Mouse (Mus musculus) bone marrow macrophage, adult 2 months (primary cell): ENCODE results near the gene Pid1.

Experiments used
- CTCF ChIP-seq: IDR thresholded peaks from 2 replicates; pipeline ENCODE4 v1.5.1; 2012; ENCODE audit warnings: low read depth, mild to moderate bottlenecking, low read length, moderate library complexity
- POLR2A ChIP-seq: IDR thresholded peaks from 2 replicates; pipeline ENCODE4 v1.6.1; 2012; ENCODE audit warnings: mild to moderate bottlenecking, low read depth, low read length, borderline replicate concordance

DNA sequence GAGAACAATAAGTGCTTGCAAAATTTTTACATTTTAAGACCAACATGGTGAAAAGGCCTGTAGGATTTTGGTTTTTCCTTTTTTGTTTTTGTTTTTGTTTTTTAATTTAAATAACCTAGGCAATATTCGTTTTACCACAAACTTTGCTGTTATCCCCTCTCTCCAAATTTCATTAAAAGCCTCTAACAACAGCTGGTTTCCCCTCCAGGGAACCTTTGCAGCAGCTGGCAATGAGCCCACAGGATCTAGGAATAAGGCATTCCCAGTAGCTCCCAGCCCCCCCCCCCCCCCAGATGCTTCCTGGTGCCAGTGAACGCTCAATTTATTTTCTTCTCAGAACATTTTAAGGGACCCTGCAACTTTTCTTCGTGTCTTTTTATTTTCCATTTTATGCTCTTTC, 38.7 kb downstream of the Pid1 start:
- TF ChIP-seq CTCF = no peak
- TF ChIP-seq POLR2A = no peak
